Mouse (Mus musculus): ENCODE measurements around the gene Clasp1. TPM values are rescaled to one million over a fixed set of nuclear protein-coding genes. Genes with fewer than 3 reads are reported as not detected.

The Clasp1 gene
- total and polyA plus RNA-seq, 2 experiments from 2014 or later, result 63.2 to 126 TPM

DNA sequence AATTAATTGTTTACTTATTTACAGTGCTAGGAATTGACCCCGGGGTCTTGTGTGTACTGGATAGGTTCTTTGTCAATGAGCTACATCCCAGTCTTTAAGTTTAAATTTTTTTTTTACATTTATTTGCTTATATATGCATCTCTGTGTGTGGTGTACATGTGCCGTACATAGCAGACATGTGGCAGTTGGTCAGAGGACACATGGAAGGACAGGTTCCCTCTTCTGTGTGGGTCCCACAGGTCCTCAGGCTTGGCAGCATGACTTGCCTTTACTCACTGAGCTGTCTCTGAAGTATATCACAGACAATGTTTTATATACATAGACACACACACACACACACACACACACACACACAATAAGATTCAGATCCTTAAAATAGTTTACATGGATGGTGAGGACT lies 3.4 kb downstream of the Clasp1 start:
- peaks cover 10% of the 10 kb centered on the region; the same call in 1 of the 2 replicates for H3K4me1 ChIP-seq (ENCODE audit: insufficient read depth, low read length)
- no peak overlapping the region for H3K4me2 ChIP-seq (ENCODE audit: low read depth, low read length)
- ATAC-seq, result no peak

DNA sequence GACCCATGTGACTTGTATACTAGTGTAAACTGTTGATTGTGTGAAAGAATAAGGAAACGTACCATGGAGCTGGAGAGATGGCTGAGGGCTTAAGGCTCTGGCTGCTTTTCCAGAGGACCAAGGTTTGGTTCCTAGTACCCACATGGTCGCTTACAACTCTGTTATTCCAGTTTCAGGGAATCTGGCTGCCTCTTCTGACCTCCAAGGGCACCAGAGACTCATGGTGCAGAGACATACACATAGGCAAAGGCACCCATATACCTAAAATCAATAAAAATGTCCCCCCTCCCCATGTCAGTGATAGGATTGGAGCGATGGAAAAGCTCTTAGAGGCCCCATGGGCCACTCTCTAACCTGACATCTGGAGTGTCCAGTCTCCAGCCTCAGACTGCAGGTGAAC lies 5.1 kb downstream of the Clasp1 start:
- Histone ChIP-seq H3K27ac (no peak overlapping the region), H3K4me1 (ENCODE audit: insufficient read depth, low read length) (peaks cover 10% of the 10 kb centered on the region; the same call in 1 of the 2 replicates), H3K9me3 (ENCODE audit: low read length) (no peaks in the 10 kb centered on the region), H3K4me3 (ENCODE audit: low read length) (no peak overlapping the region), H3K27me3 (ENCODE audit: insufficient read depth, low read length) (no peaks in the 10 kb centered on the region), H3K9ac (replicated peaks; ENCODE audit: low read length) (no peak overlapping the region), H3K4me2 (ENCODE audit: low read depth, low read length) (no peak overlapping the region), H3K36me3 (ENCODE audit: insufficient read depth, low read length) (no peaks in the 10 kb centered on the region)
- 88% methylated on average over 3 of the region's 3 CpGs for WGBS
- TF ChIP-seq CTCF (IDR thresholded peaks at IDR 0.05; ENCODE audit: low read depth), result no peak
- ATAC-seq (no peak), DNase-seq (ENCODE audit: low spot score) (no peak)

More for the DNA sequence above, 3.4 kb downstream of the Clasp1 start:
- TF ChIP-seq CTCF (IDR thresholded peaks at IDR 0.05; ENCODE audit: low read depth), result no peak
- Histone ChIP-seq H3K27ac (no peak overlapping the region), H3K9ac (replicated peaks; ENCODE audit: low read length) (no peak overlapping the region), H3K4me3 (ENCODE audit: low read length) (no peak overlapping the region), H3K27me3 (ENCODE audit: insufficient read depth, low read length) (no peaks in the 10 kb centered on the region), H3K9me3 (ENCODE audit: low read length) (no peaks in the 10 kb centered on the region), H3K36me3 (ENCODE audit: insufficient read depth, low read length) (no peaks in the 10 kb centered on the region)
- DNase-seq (ENCODE audit: low spot score), result no peak
- WGBS, result 86% methylated on average over 2 of the region's 2 CpGs

DNA sequence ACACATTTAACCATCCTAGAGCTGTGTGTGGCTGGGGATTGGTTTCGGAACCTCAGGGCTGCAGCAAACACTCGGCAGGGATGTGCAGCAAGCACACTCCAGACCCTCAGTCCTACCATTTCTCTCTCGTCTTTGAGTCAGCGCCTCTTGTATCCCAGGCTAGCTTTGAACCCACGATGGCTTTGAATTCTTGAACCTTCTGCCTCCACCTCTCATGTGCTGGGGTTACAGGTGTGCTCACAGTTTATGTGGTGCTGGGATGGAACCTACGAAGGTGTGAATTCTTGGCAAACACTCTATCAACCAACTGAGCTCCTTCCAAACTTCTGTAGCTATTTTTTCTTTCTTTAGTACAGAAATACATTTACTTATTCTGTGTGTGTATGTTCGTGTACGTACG lies 9.0 kb downstream of the Clasp1 start:
- Histone ChIP-seq H3K4me1 (ENCODE audit: insufficient read depth, low read length) (no peaks in the 10 kb centered on the region; the same call in 1 of the 2 replicates), H3K4me3 (ENCODE audit: low read length) (no peak overlapping the region), H3K9me3 (ENCODE audit: low read length) (no peaks in the 10 kb centered on the region), H3K36me3 (ENCODE audit: insufficient read depth, low read length) (no peaks in the 10 kb centered on the region), H3K4me2 (ENCODE audit: low read depth, low read length) (no peak overlapping the region), H3K27me3 (ENCODE audit: insufficient read depth, low read length) (no peaks in the 10 kb centered on the region), H3K9ac (replicated peaks; ENCODE audit: low read length) (no peak overlapping the region), H3K27ac (no peak overlapping the region)
- ATAC-seq, result no peak
- DNase-seq (ENCODE audit: low spot score), result no peak
- no peak for TF ChIP-seq CTCF (IDR thresholded peaks at IDR 0.05; ENCODE audit: low read depth)
- 96% methylated on average over 9 of the region's 9 CpGs for WGBS

DNA sequence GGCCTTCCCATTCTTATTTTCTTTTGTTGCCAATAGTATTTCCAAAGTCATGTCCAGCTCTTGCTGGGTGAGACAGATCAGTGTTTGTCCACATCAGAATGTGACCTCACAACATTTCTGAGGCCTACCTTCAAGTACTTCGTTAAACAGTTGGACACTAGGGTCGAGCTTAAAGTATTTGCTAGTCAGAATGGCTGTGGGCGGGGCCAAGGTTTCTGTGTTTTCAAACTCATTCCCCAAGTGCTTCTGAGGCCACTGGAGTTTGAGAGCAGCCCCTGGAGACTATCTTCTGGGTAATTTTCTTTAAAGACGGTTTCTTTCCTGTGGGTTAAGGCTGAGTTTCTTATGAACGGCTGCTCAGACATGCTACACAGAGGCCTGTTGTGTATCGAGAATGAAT lies 9.7 kb downstream of the Clasp1 start:
- 67% methylated on average over 6 of the region's 6 CpGs for WGBS
- no peak overlapping the region for H3K4me3 ChIP-seq (ENCODE audit: low read length)
- no peaks in the 10 kb centered on the region; the same call in 1 of the 2 replicates for H3K4me1 ChIP-seq (ENCODE audit: insufficient read depth, low read length)
- DNase-seq (ENCODE audit: low spot score) (no peak), ATAC-seq (no peak)
- no peaks in the 10 kb centered on the region for H3K27me3 ChIP-seq (ENCODE audit: insufficient read depth, low read length)
- H3K27ac ChIP-seq, result peak overlapping the region; percentile 13; the same call in 1 of the 2 replicates
- no peak overlapping the region for H3K9ac ChIP-seq (replicated peaks; ENCODE audit: low read length)
- TF ChIP-seq CTCF (IDR thresholded peaks at IDR 0.05; ENCODE audit: low read depth), result no peak
- H3K9me3 ChIP-seq (ENCODE audit: low read length), result no peaks in the 10 kb centered on the region
- no peaks in the 10 kb centered on the region for H3K36me3 ChIP-seq (ENCODE audit: insufficient read depth, low read length)
- no peak overlapping the region for H3K4me2 ChIP-seq (ENCODE audit: low read depth, low read length)

DNA sequence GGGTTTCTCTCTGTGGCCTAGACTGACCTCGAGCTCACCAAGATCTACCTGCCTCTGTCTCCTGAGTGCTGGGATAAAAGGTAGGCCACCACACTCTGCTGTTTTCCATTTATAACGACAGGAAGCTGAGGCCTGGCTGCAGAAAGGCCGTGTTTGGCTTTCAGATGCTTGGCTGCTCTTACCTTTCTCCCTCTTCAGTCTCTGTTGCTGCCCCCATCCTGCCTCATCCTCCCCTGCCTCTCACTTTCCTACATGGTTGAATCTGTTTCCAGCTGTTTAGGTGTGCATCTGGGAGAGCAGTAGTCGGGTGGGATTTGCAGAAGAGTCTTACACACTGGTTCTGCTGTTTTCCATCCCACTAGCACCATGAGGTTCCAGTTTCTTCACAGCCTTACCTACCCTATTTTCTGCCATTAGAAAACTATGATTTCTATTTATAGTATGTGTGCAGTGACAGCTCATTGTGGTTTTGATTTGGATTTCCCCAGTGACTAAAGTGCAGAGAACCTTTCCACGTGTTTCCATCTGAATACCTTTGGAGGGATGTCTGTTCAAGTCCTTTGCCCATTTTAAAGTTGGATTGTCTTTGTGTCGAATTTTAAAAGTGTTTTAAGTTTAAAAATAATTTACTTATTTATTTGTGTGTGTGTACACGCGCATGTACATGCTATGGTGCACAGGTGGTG lies 10.9 kb downstream of the Clasp1 start:
- no peak for TF ChIP-seq CTCF (IDR thresholded peaks at IDR 0.05; ENCODE audit: low read depth)

DNA sequence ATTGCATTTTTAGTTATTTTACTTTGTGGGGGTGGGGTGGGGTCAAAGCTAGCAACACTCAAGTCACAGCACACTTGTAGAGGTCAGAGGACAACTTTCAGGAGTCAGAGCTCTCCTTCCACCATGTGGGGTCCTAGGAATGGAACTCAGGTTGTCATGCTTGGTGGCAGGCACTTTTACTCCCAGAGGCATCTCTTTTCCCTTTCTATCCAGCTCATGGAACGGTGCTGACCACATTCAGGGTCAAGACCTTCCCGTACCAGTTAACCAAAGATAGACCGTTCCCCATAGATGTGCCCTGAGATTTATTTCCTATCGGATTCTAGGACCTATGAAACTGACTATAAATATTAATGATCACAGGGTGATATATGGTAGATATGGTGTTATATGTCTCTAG lies 13.1 kb downstream of the Clasp1 start:
- Histone ChIP-seq H3K27me3 (ENCODE audit: insufficient read depth, low read length) (no peaks in the 10 kb centered on the region), H3K4me2 (ENCODE audit: low read depth, low read length) (no peak overlapping the region), H3K27ac (no peak overlapping the region), H3K4me1 (ENCODE audit: insufficient read depth, low read length) (no peaks in the 10 kb centered on the region; the same call in 1 of the 2 replicates), H3K9me3 (ENCODE audit: low read length) (no peaks in the 10 kb centered on the region), H3K36me3 (ENCODE audit: insufficient read depth, low read length) (no peaks in the 10 kb centered on the region), H3K9ac (replicated peaks; ENCODE audit: low read length) (no peak overlapping the region), H3K4me3 (ENCODE audit: low read length) (no peak overlapping the region)
- ATAC-seq (no peak), DNase-seq (ENCODE audit: low spot score) (no peak)
- no peak for TF ChIP-seq CTCF (IDR thresholded peaks at IDR 0.05; ENCODE audit: low read depth)
- WGBS, result 85% methylated on average over 4 of the region's 4 CpGs

More for the DNA sequence above, 10.9 kb downstream of the Clasp1 start:
- H3K4me3 ChIP-seq (ENCODE audit: low read length), result no peak overlapping the region
- no peak overlapping the region for H3K4me2 ChIP-seq (ENCODE audit: low read depth, low read length)
- WGBS, result 87% methylated on average over 8 of the region's 8 CpGs
- no peaks in the 10 kb centered on the region for H3K27me3 ChIP-seq (ENCODE audit: insufficient read depth, low read length)
- DNase-seq (ENCODE audit: low spot score) (no peak), ATAC-seq (no peak)
- no peak overlapping the region for H3K9ac ChIP-seq (replicated peaks; ENCODE audit: low read length)
- H3K4me1 ChIP-seq (ENCODE audit: insufficient read depth, low read length), result no peaks in the 10 kb centered on the region; the same call in 1 of the 2 replicates
- H3K27ac ChIP-seq, result no peak overlapping the region
- no peaks in the 10 kb centered on the region for H3K9me3 ChIP-seq (ENCODE audit: low read length)
- no peaks in the 10 kb centered on the region for H3K36me3 ChIP-seq (ENCODE audit: insufficient read depth, low read length)

DNA sequence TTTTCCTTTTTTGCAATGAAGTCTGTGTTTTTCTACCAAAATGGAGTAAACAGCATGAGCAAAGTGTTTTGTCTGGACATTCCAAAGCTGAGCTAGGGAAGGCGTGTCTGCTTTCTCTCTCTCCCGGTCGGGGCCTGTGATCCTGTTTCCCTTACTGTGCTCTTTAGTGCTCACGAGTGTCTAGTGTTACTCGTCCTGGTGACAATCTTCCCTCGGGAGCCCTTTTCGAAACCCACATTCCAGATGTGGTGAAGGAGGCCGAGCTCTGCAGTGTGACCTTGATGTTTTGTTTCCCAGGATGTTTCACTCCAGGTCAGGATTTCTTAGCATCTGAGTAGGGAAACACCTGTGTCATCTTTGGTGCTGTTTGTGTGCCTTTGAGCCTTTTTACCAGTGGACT lies 13.7 kb downstream of the Clasp1 start:
- WGBS, result 81% methylated on average over 8 of the region's 8 CpGs

More for the DNA sequence above, 13.7 kb downstream of the Clasp1 start:
- Histone ChIP-seq H3K27me3 (ENCODE audit: insufficient read depth, low read length) (no peaks in the 10 kb centered on the region), H3K4me2 (ENCODE audit: low read depth, low read length) (no peak overlapping the region), H3K4me3 (ENCODE audit: low read length) (no peak overlapping the region), H3K9ac (replicated peaks; ENCODE audit: low read length) (no peak overlapping the region), H3K27ac (no peak overlapping the region), H3K36me3 (ENCODE audit: insufficient read depth, low read length) (no peaks in the 10 kb centered on the region), H3K4me1 (ENCODE audit: insufficient read depth, low read length) (no peaks in the 10 kb centered on the region; the same call in 1 of the 2 replicates), H3K9me3 (ENCODE audit: low read length) (no peaks in the 10 kb centered on the region)
- TF ChIP-seq CTCF (IDR thresholded peaks at IDR 0.05; ENCODE audit: low read depth), result no peak
- ATAC-seq, result no peak
- DNase-seq (ENCODE audit: low spot score), result no peak
